Mouse (Mus musculus): ENCODE measurements around the gene Tulp2. TPM values are rescaled to one million over a fixed set of nuclear protein-coding genes. Genes with fewer than 3 reads are reported as not detected.
"Not testable (repeated sequence)": the region's sequence is repeated elsewhere in the genome, so short reads cannot be mapped to it uniquely, and the experiment has no call there.

Gene Tulp2
- polyA plus RNA-seq, 3 experiments from 2014 or later, result 0.23 to 1.8 (median 0.29) TPM

- ATAC-seq, result no peak
These were observed 41.4 kb downstream of the Tulp2 start for GRCm38 (mm10) chr7:45522957-45523676.

- no peak for ATAC-seq
These were observed 42.0 kb downstream of the Tulp2 start for GRCm38 (mm10) chr7:45523678-45524170.

- no peak for ATAC-seq
These were observed 43.4 kb downstream of the Tulp2 start for GRCm38 (mm10) chr7:45524841-45525621.

- peak; percentile 81 for ATAC-seq
These were observed 44.3 kb downstream of the Tulp2 start, which contains the start of the genes Ppp1r15a and Plekha4 for GRCm38 (mm10) chr7:45525809-45526473. TSS of gene Ppp1r15a (minus strand) at chr7:45526268. TSS of gene Plekha4 (plus strand) at chr7:45526330.

GRCm38 (mm10) chr7:45526474-45527120, 44.9 kb downstream of the Tulp2 start:
- no peak for ATAC-seq

DNA sequence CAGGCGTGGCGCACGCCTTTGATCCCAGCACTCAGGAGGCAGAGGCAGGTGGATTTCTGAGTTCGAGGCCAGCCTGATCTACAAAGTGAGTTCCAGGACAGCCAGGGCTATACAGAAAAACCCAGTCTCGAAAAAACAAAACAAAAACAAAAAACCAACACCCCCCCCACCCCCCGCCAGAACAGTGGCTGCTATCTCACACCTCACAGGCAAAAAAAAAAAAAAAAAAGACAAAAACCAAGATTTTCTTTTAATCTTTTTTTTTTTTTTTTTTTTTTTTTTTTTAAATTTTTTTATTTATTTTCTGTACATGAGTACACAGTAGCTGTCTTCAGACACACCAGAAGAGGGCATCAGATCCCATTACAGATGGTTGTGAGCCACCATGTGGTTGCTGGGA, 45.5 kb downstream of the Tulp2 start:
- ATAC-seq, result not testable (repeated sequence)

DNA sequence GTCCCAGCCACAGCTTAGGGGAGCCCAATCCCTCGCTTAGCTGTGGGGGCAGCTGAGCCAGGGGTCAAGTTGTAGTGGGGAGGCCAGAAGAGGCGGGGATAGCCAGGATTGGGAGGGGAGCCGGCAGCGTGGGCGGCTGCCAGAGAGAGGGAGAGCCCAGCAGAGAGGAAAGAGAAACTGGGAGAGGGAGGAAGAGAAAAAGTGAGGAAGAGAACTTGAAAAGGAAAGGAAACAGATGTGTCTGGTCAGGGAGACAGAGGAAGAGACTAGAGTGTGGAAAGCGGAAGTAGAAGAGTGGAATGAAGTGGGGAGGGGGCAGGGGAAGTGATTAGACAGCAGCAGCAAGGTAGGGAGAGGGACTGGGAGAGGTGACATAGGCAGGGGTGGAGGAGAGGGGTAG, 47.8 kb downstream of the Tulp2 start:
- ATAC-seq, result no peak

DNA sequence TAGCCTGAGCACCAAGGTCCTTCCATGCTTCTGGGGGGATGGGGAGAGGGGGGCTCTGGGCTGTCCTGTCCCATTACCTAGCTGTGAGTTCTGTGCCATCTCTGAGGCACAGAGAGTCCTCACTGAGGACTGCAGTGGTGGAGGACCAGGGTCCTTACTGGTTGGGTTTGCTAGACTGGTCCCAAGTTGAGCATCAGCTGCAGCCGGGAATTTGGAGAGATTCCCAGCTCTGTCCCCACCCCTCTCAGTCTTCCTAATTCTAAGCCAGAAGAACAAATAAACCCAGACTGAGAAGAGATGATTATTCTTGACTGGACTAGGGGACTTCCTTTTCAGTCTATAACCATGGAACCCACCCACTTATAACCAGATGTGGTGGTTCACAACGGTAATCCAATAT, 49.0 kb downstream of the Tulp2 start:
- ATAC-seq, result no peak

DNA sequence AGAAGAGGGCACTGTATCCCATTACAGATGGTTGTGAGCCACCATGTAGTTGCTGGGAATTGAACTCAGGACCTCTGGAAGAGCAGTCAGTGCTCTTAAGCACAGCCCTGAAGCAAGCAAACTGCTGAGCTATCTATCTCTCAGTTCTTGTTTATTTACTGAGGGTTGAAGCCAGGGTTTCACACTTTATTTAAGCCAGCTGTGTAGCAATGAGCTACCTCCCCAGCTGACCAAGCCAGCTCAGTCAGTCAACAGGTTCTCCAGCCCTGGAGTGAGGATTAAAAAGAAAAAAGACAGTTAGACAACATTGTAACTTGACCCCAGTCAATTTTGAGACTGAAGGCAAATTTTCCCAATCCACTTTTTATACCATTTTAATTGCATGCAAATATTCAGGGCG, 54.0 kb downstream of the Tulp2 start:
- no peak for ATAC-seq

GRCm38 (mm10) chr7:45537602-45538001, 55.9 kb downstream of the Tulp2 start:
- no peak for ATAC-seq

DNA sequence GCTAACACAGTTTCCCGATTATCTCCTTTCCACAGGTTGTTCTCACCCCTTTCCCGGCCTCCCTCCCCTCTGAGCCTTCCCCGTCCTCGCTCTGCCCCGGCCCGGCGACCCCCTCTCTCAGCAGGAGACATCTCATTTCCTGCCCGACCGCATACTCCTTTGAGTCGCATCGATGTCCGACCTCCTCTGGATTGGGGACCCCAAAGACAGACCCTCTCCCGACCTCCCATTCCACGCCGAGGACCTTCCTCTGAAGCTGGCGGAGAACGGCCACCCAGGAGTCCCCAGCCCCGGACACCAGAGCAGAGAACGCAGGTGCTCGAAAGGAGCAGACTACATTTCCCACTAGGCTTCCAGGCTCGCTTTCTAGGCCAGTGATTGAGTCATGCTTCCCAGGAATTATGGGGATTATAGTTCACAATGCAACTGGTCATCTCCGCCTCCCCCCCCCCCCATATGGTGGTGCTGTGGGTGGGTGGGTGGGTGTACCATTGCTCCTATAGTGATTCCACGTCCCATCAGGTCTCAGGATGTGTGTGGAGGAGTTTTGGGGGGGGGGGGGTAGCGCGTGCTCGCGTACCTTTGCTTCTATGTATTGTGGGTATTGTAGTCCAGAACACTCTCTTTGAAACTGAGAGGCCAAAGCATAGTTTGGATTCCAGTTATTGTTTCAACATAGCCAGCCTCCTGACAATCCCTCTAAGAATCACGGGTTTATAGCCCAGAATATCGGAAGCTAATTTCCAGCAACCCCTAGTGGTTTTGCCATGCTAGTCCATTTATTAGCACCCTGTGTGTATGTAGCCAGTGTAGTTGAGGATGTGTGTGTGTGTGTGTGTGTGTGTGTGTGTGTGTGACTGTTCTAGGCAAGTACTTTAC, 56.7 kb downstream of the Tulp2 start:
- ATAC-seq, result no peak

DNA sequence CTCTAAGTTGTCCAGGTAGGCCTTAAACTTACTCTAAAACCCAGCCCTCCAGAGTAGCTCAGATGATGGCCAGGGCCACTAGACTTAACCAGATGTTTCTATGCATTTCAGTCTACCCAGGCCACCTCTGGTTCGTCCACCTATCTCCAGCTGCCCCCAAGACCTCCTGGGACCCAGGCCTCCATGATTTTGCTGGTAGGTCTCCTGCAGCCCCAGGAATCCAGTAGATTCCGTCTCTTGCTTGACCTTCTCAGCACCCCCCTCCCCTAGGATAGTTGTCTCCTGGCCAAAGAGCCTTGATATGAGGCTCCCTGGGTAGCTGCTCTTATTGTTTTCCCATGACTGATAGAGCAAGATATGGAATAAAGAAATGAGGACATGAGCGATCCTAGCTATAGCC, 57.4 kb downstream of the Tulp2 start:
- no peak for ATAC-seq

DNA sequence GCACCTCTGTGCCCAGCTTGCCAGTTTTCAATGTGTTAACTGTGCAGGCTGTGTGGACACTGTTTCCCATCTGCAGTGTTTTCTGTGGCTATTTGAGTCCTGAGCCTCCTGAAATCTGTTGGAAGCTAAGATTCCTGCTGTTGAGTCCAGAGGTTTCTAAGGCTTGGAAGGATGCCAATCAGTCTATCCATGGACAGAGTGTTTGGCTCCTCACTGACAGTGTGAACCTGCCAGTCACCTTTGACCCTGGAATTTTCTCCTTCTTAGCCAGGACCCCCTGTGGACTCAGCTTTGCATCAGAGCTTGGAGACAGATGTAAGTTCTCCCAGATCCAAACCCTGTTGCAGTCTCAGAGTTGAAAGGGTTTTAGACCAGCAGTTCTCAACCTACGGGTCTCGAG, 58.5 kb downstream of the Tulp2 start:
- no peak for ATAC-seq

GRCm38 (mm10) chr7:45544525-45544924, 62.8 kb downstream of the Tulp2 start:
- ATAC-seq, result no peak

DNA sequence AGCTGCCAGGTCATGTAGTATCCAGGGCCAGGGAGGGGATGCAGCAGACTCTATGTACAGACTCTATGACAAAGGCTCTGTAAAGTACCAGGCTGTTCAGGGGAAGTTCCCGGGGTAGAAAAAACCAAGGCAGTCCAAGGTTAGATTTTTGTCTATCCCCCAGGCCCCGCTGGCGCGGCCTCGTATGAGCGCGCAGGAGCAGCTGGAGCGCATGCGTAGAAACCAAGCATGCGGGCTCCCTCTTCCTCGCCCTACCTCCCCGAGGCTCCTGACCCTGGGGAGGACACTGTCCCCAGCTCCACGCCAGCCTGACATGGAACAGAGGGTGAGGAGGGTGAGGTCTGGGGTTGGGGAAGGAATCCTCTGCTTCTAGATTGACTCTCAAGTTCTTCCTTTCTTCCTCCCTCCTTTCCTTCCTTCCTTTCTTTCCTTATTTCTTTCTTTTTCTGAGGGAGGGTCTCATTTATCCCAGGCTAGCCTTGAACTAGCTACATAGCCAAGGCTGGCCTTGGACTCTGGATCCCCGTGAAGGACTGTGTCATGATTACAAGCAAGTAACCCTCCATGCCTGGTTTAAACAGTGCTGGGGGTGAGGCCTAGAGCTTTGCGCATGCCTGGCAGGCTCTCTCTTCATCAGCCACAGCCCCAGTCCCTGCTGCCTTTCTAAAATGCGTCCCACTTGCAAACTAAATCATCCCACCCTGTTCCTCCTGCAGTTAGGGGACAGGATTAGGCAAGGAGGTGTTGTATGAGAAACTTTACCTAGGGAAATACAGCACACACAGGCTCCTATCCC, 68.2 kb downstream of the Tulp2 start:
- no peak for ATAC-seq

- ATAC-seq, result no peak
These were observed 69.3 kb downstream of the Tulp2 start for GRCm38 (mm10) chr7:45550821-45551511.

DNA sequence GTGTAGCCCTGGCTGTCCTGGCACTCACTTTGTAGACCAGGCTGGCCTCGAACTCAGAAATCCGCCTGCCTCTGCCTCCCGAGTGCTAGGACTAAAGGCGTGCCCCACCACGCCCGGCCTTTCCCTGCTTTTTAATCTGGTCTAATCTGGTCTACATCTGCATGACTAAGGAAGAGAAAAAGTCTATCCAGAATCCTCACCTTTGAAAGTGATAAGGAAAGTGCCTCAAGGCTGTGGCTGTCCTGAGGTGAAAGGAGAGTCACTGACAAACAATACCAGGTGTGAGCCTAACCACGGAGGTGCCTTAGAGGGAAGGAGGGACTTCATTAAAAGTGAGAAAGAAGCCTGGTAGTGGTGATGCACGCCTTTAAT, 69.8 kb downstream of the Tulp2 start:
- ATAC-seq, result no peak

DNA sequence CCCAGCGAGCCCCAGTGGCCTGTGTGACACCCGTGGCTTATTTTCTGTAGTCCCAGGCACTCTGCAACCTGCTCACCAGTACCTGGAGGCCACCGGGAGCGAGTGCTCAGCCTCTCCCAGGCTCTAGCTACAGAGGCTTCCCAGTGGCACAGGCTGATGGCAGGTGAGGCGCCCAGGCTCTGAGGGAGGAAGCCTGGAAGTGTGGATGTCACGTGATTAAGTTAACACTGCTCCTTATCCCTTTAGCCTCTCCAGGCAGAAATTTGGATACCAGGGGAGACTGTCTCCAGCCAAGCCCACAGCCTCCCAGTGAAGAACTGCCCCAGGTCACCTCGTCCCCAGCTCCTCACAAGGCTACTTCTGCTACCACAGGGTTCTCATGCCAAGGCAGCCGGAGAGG, 71.8 kb downstream of the Tulp2 start:
- ATAC-seq, result no peak

GRCm38 (mm10) chr7:45553990-45554389, 72.3 kb downstream of the Tulp2 start:
- no peak for ATAC-seq

GRCm38 (mm10) chr7:45554744-45555143, 73.1 kb downstream of the Tulp2 start, which contains the start of gene Hsd17b14:
TSS of gene Hsd17b14 (plus strand) at chr7:45554893.
- ATAC-seq, result no peak
